Mouse (Mus musculus): ENCODE measurements around the gene Dennd1a.

The Dennd1a gene

DNA sequence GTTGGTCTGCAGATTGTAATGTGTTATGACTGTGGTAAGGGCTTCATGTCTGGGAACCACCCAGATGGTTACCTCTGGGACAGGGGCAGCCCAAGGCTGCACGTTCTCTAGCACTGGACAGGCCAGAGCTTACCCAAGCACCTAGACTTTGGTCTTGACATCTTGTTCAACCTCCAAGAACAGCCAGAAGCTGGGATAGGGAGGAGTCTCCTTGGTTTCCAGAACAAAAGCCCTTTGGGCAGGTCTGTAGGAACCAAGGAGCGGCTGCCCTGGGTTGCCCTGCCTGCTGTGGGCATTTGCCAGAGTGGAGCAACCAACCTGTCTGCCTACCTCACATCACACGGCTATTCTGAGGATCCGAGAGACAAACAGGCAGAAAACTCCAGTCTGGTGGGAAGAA is 490.1 kb downstream of the Dennd1a start:
- DNase-seq, result no peak

DNA sequence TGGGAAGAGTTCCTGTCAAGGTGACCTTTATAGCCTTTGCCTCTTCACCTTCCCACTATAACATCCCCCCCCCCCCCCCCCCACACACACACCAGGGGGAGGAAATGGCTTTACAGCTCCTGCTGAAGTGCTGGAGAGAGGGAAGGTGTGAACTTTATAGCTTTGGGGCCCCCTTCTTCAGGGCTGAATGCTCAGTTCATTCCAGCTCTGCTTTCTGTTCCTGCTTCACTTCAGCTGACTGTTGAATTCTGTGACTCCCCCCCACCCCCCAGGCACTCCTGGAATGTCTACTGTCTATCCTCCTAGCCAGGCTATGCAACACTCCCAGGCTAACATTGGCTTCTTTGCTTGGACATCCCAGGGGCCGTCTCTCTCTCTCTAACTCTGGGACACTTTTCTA is 491.2 kb downstream of the Dennd1a start:
- no peak for DNase-seq

DNA sequence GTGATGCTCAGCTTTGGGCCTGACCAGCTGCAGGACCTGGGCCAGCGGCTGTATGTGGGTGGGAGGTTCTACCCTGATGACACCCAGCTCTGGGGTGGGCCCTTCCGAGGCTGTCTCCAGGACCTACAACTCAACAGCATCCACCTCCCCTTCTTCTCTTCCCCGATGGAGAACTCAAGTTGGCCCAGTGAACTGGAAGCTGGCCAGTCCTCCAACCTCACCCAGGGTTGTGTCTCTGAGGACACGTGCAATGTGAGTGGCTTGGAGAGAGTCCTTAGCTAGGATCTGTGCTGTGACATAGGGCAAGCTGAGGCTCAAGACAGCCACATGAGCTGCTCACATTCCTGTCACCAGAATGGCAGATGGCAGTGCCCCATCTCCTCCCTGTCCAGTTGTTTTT is 495.9 kb downstream of the Dennd1a start:
- DNase-seq, result no peak

DNA sequence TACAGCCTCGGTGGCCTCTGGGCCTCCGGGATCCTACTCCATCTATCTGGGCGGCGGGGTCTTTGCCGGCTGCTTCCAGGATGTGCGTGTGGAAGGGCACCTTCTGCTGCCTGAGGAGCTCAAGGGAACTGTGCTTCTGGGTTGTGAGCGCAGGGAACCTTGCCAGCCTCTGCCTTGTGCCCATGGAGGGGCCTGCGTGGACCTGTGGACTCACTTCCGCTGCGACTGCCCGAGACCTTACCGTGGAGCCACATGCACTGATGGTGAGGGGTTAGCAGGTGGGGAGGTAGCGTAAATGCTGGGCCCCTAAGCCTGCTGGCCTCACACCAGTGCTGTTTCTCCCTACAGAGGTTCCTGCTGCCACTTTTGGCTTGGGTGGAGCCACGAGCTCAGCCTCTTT is 496.5 kb downstream of the Dennd1a start:
- DNase-seq, result no peak

DNA sequence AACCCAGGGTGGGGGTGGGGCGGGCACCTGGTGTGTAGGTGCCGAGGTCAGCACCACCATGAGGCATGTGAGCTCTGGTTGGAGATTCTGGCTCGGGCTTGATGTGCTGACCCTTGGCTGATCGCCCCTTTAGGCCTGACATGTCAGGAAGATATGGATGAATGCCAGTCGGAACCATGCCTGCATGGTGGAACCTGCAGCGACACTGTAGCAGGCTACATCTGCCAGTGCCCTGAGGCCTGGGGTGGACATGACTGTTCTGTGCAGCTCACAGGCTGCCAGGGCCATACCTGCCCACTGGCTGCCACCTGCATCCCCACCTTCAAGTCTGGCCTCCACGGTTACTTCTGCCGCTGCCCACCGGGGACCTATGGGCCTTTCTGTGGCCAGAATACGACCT is 497.2 kb downstream of the Dennd1a start:
- DNase-seq, result no peak

DNA sequence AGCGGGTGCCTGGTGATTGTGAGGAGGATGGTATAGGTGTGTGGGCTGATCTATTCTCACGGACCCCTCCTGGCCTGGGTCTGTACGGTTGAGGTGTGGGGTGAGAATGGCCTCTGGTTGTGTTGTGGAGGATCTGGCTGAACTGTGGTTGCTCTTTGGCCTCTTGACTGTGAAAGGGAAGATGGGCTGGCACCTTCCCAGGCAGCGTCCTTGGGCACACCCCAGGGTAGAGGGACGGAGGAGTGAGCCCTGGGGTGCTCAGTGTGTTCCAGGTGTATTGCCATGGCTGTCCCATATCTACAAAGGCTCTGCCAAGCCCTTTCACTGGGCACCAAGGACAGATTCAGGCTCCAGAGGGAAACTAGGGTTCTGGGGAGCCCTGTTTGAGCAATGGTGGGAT is 498.2 kb downstream of the Dennd1a start:
- no peak for DNase-seq

DNA sequence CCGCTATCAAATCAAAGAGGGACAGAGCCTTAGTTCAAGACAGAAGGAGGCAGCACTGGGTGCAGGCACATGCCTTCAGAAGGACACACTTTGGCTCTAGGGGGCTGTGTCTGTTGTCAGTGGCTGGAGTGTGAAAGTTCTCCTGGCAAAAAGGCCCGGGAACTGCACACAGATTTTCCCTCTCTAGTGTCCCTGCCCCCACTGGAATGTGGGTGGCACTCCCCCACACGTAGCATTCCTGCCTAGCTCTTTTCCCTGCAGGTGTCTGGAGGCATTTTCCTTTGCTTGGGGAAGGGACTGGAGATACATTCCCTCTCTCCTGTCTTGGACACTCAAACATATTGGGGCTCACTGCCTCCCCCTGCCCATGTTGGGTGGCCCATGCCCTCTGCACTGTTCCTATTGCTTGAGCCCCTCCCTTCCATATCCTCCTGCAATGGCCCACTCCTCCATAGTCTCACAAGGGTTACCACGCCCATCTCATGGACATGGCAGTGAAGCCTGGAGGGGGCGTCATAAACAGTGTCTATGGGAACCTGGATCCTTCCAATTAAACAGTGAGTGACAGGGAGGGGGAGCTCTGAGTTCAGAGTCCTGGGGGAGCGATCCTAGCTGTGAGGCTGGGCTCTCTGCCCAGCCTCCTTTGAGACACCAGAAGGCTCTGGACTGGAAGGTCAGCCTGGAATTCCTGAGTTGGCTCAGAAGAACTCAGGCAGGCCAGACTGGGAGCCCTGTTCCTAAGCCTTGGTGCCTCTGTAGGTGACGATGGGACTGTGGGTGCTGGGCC is 498.8 kb downstream of the Dennd1a start:
- peak; percentile 25 for DNase-seq

DNA sequence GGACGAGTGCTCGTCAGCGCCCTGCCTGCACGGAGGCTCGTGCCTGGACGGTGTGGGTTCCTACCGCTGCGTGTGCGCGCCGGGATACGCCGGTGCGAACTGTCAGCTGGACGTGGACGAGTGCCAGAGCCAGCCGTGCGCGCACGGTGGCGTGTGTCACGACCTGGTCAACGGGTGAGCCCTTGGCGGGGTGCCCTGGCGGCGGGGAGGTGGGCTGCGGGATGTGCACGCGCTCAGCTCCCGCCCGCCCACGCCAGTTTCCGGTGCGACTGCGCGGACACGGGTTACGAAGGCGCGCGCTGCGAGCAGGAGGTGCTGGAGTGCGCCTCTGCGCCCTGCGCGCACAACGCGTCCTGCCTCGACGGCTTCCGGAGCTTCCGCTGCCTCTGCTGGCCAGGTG is 500.7 kb downstream of the Dennd1a start:
- DNase-seq, result peak; percentile 40

DNA sequence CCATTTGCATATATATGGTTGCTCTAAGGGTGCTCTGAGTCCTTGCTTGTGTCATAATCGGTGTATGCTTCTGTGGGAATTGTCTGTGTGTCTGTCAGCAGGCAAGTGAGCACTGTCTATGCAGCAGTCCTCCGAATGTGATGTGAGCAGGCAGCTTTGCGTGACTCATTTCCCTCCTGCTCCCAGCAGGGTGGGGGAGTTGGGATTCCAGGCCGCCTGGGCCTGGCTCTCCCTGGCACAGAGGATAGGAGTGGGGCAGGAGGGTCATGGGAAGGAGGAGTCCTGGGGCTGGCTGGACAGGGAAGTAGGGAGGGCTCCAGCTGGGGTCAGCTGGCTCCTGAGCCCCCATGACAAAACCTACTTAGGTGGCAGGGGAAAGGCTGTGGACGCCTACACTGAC is 502.7 kb downstream of the Dennd1a start:
- no peak for DNase-seq

DNA sequence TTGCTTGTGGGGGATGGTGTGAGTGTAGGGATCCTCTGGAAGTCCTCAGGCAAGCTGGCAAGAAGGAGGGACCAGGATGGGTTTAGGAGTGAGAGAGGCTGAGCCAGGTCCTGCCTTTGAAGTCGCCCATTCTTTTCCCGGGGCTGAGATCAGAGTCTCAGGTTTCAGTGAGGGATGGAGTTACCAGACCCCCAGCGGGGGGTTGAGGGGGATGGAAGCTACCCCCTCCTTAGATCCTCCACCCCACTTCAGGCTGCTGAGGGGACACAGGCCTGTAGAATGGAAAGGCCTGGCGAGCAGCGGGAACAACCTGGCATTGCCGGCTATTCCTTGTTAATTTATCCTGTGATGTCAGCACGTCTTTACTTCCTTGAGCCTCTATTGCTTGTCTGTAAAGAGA is 505.2 kb downstream of the Dennd1a start:
- no peak for DNase-seq

DNA sequence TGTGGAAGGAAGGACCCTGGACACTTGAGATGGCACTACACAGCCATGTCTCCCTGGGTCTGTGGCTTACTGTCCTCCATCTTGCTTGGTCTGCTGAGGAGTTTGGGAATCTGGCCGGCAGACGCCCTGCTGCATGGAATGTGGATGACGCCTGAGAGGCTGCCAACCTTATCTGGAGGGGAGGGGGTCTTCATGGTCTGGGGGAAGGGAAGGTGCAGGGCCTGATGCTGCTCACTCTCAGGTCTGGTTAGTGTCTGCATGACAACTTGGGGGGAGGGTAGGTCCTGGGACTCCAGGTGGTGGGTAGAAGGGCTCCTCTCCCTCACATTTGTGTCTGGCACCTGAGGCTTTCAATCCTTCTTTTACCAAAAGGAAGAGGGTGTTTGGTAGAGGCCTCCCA is 505.8 kb downstream of the Dennd1a start:
- no peak for DNase-seq

DNA sequence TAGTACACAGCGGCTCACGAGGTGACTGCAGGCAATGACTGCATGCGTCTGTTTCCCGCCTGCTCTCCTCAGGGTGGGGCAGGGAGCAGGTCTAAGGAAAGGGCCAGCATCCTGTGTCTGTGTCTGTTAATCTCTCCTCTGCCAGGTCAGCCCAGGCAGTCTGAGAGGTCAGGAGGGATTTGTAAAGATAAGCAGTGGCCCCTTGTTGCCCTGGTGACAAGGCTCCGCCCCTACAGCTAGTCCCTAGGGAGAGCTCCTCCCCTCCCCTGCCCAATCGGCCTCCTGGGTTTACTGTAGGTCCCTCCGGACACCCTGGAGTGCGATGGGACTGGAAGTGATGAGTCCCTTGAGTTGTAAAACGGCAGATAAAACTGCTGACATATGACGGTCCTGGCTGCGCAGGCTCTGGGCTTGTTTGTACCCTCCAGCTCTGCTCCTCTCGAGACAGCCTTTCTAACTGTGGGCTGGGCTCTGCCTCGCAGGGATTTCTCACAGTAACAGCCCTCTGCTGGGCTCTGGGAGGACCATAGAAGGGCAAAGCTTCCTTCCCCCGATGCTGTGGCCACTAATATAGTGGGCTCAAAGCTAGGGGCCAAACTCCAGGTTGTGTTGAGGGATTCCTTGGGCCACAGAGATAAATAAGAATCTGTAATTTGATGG is 506.8 kb downstream of the Dennd1a start:
- peak; percentile 78 for DNase-seq

DNA sequence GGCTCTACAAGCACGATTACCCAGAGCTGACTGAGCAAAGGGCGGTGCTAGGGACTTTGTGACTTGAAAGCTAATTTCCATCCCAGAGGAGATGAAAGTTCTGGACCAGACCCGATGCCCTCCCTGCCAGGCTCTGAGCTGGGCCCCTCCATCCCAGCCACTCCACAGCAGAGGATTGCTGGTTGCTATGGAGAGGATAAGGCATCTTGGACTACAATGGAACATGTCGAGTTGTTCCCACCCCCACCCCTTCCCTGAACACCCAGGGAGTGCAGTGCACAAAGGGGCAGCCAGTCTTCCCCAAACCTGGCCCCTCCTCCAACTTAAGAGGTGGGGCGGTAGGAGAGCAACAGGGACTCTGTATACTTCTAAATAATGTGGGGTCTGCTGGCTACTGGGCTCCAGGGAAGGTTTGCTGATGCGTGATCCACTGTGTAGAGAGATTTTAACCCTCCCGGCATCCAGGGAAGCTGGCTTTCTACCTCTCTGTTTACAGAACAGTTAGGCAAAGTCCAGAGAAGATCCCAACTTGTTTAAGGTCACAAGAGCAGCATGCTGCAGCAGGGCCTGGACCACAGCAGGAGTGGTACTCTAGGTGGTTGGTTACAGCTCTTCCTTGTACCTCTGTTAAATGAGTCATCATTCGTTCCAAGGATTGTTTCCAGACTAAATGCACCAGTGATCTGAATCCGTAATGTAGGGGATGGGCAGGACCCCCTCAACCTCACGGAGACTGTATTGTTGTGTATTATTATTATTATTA is 509.1 kb downstream of the Dennd1a start:
- DNase-seq, result no peak

DNA sequence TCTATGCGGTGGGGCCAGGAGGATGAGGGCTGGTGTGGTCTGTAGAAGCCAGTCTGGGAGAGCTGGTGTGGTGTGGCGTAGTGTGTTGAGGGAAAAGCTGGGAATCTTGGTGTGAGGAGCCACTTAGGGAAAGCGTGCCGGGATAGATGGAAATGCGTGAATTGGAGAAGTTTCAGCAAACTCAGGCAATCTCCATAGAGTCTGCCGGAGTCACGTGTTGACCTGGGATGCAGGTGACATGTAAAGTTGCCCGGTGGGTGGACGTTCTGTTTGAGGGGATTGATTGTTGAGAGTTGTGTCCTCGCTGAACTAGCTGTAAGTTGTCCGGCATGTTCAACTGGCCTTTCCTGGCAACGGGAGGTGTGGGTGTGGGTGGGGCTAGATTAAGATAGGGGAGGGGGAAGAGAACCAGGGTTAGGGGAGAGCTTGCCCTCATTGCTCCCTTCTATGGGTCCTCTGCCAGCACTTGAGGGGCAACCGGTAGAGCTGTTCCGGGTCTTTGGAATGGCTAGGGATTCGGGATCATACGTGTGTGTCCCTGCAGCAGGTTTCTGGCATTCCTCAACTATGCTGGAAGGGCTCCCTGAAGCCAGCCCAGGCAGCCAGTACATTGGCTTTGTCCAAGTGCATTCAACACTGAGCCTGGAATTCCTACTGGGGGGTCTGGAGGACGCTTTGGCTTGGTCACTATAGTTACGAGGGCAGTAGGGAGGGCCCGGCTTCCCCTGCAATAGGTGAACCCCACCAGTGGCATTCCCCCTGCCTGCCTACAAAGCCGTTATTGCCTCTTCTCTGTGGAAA is 510.4 kb downstream of the Dennd1a start:
- no peak for DNase-seq

DNA sequence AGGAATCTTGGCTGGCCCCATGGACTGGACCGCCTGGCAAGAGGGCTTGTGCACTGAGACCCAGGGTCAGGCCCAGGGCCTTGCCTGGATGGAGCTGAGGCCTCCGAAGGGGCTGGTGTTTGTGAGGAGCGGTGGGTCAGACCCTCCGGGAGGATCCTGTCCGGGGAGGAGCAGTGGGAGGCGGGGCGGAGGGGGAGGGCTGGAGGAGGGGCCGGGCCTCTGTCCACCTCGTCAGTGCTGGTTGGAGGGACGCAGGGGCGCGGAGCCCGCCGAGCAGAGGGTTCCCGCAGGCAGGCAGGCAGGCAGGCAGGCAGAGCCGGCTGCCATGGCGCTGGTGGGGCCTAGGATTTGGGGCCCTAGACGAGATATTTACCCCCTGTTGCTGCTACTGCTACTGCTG is 511.2 kb downstream of the Dennd1a start, which contains the start of gene Crb2:
Gene Crb2, plus strand, starts transcription at position 234 of the 400 bp plus-strand sequence.
- DNase-seq, result no peak

DNA sequence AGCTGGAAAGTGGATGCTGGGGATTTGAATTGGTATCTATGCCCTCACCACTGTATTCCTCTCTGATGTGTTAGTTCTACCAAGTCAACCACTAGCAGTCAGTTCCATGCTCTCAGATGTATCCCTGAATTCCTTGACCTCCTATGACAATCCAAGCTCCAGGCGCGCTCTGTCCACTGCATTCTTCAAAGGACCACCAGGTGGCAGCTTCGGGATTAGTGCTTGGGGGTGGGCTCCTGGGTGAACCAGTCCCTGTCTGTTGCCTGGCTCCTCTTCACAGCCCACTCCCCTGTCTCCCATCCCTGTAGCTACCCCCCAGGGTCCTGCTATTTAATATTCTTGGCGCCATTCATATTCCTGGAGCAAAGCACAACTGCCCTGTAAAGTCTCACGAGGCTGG is 512.6 kb downstream of the Dennd1a start:
- DNase-seq, result peak; percentile 76

DNA sequence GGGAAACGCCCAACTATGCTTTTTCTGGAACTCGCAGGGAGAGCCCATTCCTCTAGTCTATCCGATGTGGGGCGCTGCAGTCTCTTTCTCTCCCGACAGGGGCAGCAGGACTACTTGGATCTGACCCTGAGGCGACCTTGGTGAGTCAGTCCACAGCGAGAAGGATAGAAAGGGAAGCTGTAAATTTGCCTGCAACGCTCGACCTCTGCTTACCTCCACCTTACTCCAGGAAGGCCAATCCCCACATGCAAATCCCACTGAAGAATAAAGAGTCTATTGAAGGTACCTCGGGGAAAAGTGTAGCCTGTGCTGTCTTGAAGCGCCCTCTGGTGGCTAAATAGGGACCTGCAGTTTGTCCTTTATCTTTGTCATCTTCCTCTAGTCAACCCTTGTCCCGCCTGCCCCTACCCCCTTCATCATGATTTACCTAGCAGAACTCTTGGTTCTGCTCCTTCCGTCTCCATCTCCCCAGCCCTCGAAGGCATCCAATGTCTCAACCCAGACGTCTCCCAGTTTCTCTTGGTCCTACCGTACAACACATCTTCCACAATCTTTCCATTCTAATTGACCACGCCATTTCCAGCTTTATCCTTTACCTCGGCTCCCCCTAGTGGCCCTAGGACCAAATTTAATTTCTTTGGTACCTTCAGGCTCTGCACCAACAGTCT is 515.4 kb downstream of the Dennd1a start:
- DNase-seq, result peak; percentile 90

DNA sequence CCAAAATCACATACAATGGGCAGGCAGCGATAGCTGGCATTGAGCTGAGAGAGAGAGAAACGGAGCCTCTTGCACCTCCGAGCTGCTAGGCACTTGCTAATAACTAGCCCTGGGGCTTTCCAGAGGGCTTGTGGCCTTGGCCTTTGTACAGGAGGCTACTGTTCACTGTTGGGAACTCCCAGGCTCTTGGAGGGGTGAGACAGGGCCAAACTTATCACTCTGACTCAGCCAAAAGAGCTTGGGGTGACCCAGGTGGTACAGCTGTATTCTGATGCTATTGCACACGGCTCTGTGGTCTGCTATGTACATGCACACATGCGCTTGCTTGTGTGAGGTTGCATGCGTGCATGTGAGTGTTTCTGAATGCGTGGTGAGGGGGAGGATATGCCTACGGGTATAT is 517.4 kb downstream of the Dennd1a start:
- DNase-seq, result no peak

DNA sequence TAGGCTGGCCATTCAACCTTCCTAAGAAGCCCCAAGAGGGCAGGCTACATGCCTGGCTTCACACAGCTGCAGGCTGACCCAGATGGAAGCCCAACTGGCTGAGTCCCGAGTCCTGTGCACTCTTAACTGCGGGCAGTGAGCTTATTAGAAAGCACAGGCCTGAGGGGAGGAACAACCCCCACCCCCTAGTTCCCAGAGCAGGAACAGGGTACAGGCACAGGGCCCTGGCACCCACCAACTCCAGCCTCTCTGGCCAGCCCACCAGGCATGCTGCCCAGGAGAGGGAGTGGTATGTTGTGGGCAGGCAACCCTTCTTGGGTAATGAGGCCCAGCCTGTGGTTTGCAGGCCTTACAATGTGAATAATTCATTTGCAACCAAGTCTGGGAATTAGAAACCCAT is 518.3 kb downstream of the Dennd1a start:
- DNase-seq, result peak; percentile 32

DNA sequence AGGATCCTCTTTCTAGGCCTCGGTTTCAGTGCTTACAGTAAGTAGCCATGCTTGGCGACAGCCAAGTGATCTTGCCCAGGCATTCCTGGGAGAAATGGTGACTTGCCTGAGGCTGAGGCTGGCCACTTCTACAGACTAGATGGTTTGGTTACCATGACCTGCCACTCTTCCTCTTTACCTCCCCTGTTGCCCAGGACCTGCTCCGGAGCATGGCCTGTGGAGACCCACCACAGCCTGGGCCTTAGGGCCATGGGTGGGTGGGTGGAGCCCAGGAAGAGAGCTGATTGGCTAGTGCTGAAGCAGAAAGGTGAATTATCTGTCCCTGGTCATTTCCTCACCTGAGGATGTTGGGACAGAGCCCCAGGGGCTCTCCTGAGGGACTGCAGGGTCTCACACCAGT is 519.5 kb downstream of the Dennd1a start:
- no peak for DNase-seq

DNA sequence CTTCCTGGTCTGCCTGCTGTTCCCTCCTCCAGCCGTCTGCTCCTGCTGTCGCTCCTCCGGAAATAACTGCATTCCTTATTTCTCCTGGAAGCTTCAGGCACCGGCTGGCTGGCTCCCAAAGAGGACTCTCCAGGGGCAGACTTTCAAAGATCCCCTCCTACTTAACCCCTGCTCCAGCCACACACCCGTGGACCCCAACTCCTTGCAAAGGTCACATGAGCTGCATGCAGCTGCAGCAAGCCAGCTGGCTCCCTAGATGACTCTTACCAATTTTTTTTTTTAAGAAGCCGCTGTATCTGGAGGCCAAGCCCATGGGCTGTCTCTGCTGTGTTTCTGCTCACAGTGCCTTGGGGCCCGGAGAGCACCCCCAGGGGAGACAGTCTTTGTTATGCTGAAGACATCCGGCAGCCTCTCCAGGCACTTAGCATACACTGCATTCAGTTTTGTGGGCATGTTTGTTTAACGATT is 520.1 kb downstream of the Dennd1a start:
- peak; percentile 74 for DNase-seq

DNA sequence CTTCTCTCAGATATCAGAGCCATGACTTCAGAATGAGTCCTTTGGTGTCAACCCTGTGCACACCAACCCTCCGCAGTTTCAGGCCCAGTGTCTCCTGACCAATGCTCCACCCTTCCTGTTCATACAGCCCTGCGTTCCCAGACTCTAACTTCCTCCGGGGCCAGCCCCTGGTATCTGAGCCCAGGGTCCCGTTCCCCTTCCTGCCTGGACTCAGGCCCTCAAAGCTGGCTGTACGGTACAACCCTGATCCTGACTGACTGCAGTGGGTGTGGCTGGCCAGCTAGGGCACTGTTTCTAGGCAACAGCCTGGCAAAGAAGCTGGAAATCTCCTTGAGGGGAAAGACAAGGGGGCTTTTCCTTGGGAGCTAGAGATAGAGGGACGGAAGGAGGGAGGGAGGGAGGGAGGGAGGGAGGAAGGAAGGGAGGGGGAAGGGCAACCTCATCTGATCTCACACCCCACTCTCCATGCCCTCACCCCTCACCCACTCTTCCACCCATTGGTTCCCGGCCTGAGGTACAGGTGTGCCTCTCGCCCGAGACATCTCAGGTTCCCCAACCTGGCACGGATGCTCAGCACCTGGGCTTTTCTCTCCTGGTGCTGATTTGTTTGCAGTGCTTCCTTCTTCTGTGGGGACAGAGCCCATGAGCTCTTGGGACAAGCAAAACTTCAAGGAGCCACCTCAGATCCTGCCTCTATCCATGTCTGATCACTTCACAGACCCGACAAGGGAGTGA is 521.0 kb downstream of the Dennd1a start:
- DNase-seq, result peak; percentile 64

Data from lung, postnatal 10 days (tissue).